Mouse (Mus musculus): ENCODE results near the gene Kif1b.

DNA sequence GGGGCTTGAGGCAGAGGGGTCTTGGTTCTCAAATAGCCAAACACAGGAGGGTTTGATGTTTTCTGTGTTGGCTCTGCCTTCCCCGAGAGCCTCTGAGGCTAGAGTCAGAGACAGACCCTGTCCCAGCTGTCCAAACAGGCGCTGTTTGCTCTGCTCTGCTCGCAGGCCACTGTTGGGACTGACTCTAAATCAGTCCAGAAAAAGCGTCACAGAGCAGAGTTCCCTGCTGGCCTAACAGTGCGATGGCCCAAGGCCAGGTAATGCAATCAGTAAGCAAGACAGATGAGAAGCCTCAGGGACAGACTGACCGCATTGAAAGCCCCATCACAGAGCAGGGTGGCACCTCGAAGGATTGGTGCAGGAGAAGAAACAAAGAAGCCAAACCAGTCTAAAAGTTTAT is 157.9 kb downstream of the Kif1b start:
- TF ChIP-seq CTCF (IDR thresholded peaks at IDR 0.05; ENCODE audit: control insufficient read depth, insufficient read depth, insufficient read length) (no peak), USF1 (IDR thresholded peaks at IDR 0.05; ENCODE audit: low read depth) (no peak)

All from C2C12 (cell line).